Mouse (Mus musculus): Measurements from ENCODE around the gene Gpsm2.
"Not testable (repeated sequence)": the region's sequence is repeated elsewhere in the genome, so short reads cannot be mapped to it uniquely, and the experiment has no call there.

Gene Gpsm2

GRCm38 (mm10) chr3:108653710-108654379 is 68.3 kb downstream of the Gpsm2 start, which contains the start of gene Clcc1:
Clcc1 (plus strand) TSS chr3:108653913.
- DNase-seq = peak; percentile 94 to 98

DNA sequence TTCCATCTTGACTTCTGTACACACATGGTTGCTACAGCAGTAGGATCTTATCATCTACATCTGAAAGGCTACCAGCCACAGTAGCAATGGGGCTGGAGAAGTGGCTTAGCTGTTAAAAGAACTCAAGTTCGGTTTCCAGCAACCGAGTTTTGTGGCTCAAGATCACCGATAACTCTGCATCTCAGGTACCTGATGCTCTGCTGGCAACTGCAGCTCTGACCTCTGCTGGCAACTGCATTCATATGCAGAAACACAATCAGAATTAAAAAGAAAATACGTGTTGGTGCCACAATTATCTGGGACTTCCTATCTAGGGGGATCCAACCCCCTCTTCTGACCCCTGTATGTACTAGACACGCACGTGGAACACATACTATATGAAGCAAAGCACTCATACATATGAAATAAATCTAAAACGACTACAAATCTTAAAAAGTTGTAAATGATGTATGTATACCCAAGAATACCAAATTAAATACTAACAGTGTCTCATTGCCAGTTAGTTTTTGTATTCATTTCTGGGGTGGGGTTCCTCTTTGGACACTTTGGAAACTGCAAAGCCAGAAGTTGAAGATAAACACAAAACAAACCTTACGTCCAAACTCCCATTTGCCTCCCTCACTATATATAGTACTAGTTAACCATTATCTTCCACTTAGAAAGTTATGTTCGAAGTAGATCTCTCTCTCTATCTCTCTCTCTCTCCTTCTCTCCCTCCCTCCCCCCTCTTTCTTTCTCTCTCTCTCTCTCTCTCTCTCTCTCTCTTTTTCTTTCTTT is 69.1 kb downstream of the Gpsm2 start:
- DNase-seq = no peak

DNA sequence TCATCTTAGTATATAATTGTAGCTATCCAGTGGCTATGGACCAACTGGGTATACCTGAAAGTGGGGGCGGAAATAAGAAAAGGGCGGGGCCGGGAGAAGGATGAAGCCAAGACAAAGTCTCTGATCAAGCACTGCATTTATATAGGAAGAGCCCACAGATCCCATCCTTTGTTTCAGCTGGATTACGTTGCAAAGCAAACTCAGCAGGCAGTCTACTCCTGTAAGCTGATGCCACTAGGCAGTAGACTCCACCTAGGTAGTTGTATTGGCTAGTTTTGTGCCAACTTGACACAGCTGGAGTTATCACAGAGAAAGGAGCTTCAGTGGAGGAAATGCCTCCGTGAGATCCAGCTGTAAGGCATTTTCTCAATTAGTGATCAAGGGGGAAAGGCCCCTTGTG is 74.4 kb downstream of the Gpsm2 start:
- DNase-seq = not testable (repeated sequence)

DNA sequence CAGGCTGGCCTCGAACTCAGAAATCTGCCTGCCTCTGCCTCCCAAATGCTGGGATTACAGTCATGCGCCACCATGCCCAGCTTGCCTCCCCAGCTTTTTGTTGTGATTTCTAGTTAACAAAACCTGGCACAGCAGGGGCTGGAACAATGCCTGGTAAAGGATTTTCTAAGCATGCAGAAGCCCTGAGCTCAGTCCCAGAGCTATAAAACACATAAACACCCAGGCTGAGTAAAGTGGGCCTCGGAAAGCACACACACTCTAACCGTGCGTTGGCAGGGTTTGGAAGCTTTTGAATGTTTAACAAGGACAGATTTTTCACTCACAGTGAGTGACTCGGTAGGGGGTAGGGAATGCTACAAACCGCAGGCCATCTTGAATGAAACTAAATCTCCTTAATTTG is 76.1 kb downstream of the Gpsm2 start:
- DNase-seq = no peak

- no peak for DNase-seq
Measured at GRCm38 (mm10) chr3:108644856-108645255, 77.3 kb downstream of the Gpsm2 start.

- no peak for DNase-seq
Measured at GRCm38 (mm10) chr3:108640998-108641397, 81.1 kb downstream of the Gpsm2 start.

GRCm38 (mm10) chr3:108639412-108639811 is 82.7 kb downstream of the Gpsm2 start:
- no peak for DNase-seq

- no peak for DNase-seq
Measured at GRCm38 (mm10) chr3:108634761-108635160, 87.3 kb downstream of the Gpsm2 start.
